Mouse (Mus musculus): ENCODE data around the gene Clca2.
"Not testable (repeated sequence)": the region's sequence is repeated elsewhere in the genome, so short reads cannot be mapped to it uniquely, and the experiment has no call there.

The Clca2 gene

GRCm38 (mm10) chr3:145086180-145086579 is 13.1 kb downstream of the Clca2 start:
- no peak for DNase-seq (ENCODE audit: low spot score in 2 of 2)

- no peak for DNase-seq (ENCODE audit: low spot score in 2 of 2)
These were observed 16.2 kb downstream of the Clca2 start for GRCm38 (mm10) chr3:145083081-145083480.

GRCm38 (mm10) chr3:145080904-145081303 is 18.3 kb downstream of the Clca2 start:
- DNase-seq (ENCODE audit: low spot score in 2 of 2) = no peak

GRCm38 (mm10) chr3:145078405-145078804 is 20.8 kb downstream of the Clca2 start:
- DNase-seq (ENCODE audit: low spot score in 2 of 2) = no peak

GRCm38 (mm10) chr3:145072339-145072738 is 26.9 kb downstream of the Clca2 start:
- no peak for DNase-seq (ENCODE audit: low spot score in 2 of 2)

- no peak for DNase-seq (ENCODE audit: low spot score in 2 of 2)
These were observed 30.3 kb downstream of the Clca2 start for GRCm38 (mm10) chr3:145068964-145069363.

- not testable (repeated sequence) for DNase-seq (ENCODE audit: low spot score in 2 of 2)
These were observed 44.1 kb downstream of the Clca2 start for GRCm38 (mm10) chr3:145055138-145055537.

GRCm38 (mm10) chr3:145049820-145050219 is 49.4 kb downstream of the Clca2 start:
- DNase-seq (ENCODE audit: low spot score in 2 of 2) = no peak

- DNase-seq (ENCODE audit: low spot score in 2 of 2) = no peak
These were observed 60.4 kb downstream of the Clca2 start for GRCm38 (mm10) chr3:145038813-145039212.

GRCm38 (mm10) chr3:145032676-145033075 is 66.6 kb downstream of the Clca2 start, which contains the start of gene Clca1:
TSS of gene Clca1 (minus strand) at chr3:145032776.
- DNase-seq (ENCODE audit: low spot score in 2 of 2) = no peak

GRCm38 (mm10) chr3:145028036-145028435 is 71.2 kb downstream of the Clca2 start:
- DNase-seq (ENCODE audit: low spot score in 2 of 2) = no peak

- peak in 1 of 2 experiments; percentile 18 for DNase-seq (ENCODE audit: low spot score in 2 of 2)
These were observed 72.5 kb downstream of the Clca2 start for GRCm38 (mm10) chr3:145026750-145027149.
